Mouse (Mus musculus): ENCODE measurements around the gene Ubap1.

Ubap1 gene

DNA sequence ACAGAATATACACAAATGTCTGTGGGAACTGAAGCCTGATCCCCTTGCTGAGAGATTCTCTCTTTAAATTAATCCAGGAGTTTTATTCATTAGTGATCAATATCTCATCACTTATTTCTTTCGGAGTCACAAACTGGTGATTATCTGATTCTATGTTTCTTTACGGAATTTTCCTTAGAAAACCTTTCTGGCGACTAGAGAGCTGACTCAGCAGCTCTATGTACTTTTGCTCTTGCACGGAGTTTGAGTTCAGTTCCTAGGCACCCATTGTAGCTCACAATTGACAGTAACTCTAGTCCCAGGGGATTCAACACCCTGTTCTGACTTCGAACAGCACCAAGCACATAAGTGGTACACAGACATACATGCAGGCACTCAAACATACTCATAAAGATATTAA lies 90.1 kb downstream of the Ubap1 start:
- DNase-seq (ENCODE audit: low spot score): no peak

Data from testis, postnatal 10 days (tissue).